Comparison of ENCODE assay signal across 8 mouse cellular contexts in the genomic region with DNA sequence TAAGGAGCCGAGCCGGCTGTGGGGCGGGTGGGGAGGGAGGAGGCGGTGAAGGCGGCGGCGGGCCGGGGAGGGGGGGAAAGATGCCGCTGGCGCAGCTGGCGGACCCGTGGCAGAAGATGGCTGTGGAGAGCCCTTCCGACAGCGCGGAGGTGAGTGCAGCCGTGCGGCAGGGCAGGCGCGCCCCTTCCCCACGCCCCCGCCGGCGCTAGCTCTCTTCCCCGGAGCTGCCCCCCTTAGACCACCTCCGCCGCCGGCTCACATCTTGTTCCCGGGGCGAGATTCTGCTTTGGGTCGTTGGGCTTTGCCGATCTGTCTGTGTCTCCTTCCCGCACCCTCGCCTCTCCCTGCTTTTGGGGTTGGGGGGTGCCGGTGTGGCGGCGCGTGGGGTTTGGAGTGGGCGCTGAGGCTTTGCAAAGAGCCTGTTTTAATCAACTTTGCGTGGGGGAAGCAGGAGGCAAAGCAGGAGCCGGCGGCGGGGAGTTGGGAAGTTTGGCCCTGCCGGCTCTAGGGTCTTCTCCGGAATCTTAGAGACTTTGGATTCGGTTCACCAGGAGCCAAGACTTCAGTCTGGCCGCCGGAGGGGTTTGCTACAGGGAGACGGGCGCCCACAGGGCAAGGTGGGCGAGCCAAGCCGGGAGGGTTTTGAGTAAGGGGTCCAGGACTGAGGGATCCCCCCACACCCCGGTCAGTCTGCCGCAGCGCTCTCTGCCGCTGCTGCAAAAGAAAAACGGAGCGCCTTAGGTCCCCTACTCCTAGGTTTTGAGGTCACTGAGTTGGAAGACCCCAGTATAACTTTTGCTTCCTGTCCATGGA. TPM values are rescaled to one million over a fixed set of nuclear protein-coding genes. Genes with fewer than 3 reads are reported as not detected.
DNase-seq lines count a peak whose midpoint lies in the region; ATAC-seq lines count a peak whose summit lies in the region.

No protein-coding gene starts in this region.

- peak; percentile 18 for ATAC-seq in heart, embryonic 11.5 days (replicated peaks; ENCODE audit: insufficient number of reproducible peaks, low FRiP score, low TSS enrichment)

- peak overlapping the region; percentile 66 for H3K4me2 ChIP-seq in heart, embryonic 11.5 days

- H3K27me3 ChIP-seq in heart, embryonic 11.5 days (ENCODE audit: control insufficient read depth, insufficient read depth, low read length): peaks cover 3% of the 10 kb centered on the region; the same call in 1 of the 2 replicates
- H3K27me3 ChIP-seq in midbrain, embryonic 10.5 days (ENCODE audit: low read depth, poor library complexity, severe bottlenecking): peaks cover 39% of the 10 kb centered on the region

- peak overlapping the region; percentile 84 for H3K27ac ChIP-seq in heart, embryonic 11.5 days (ENCODE audit: low read depth, low read length)
- peak overlapping the region; percentile 90 for H3K27ac ChIP-seq in midbrain, embryonic 10.5 days (replicated peaks)

- H3K9ac ChIP-seq in heart, embryonic 11.5 days (ENCODE audit: low read depth, low read length): peak overlapping the region; percentile 83

- peak; percentile 24 for DNase-seq in cerebellum, adult 11 months
- no peak for DNase-seq in cerebellum, postnatal 10 days
- peak; percentile 14 for DNase-seq in ES-CJ7 (ENCODE audit: low read depth, low spot score)
- peak; percentile 22 for DNase-seq in embryo, embryonic 10.5 days (ENCODE audit: low spot score)
- peak; percentile 2 to 56 for DNase-seq in kidney, postnatal 25 days
- peak; percentile 44 for DNase-seq in midbrain, embryonic 10.5 days (ENCODE audit: low spot score)
- peak; percentile 3 to 14 for DNase-seq in spleen, postnatal 36 days (ENCODE audit: low spot score in 2 of 2)

- 17% methylated on average over 47 of the region's 57 CpGs for WGBS in heart, embryonic 11.5 days (ENCODE audit: insufficient replicate concordance)
- WGBS in midbrain, embryonic 10.5 days: 20% methylated on average over 57 of the region's 57 CpGs

- H3K4me3 ChIP-seq in heart, embryonic 11.5 days (ENCODE audit: low read depth, low read length): peak overlapping the region; percentile 59
- peak overlapping the region; percentile 76 for H3K4me3 ChIP-seq in midbrain, embryonic 10.5 days

- no peaks in the 10 kb centered on the region for H3K4me1 ChIP-seq in heart, embryonic 11.5 days (ENCODE audit: control insufficient read depth, insufficient read depth, low read length)
- peaks cover 7% of the 10 kb centered on the region for H3K4me1 ChIP-seq in midbrain, embryonic 10.5 days

- H3K36me3 ChIP-seq in heart, embryonic 11.5 days (ENCODE audit: control insufficient read depth, insufficient read depth, low read length): no peaks in the 10 kb centered on the region
- no peaks in the 10 kb centered on the region for H3K36me3 ChIP-seq in midbrain, embryonic 10.5 days

- no peaks in the 10 kb centered on the region for H3K9me3 ChIP-seq in heart, embryonic 11.5 days (replicated peaks; ENCODE audit: control insufficient read depth, low read length)
- H3K9me3 ChIP-seq in midbrain, embryonic 10.5 days (replicated peaks): 0 out of 2 replicates have a peak, but pooled peaks cover 7% of the 10 kb centered on the region

RNA-seq across cellular contexts. Expression of gene Rps6ka3, which starts 46.1 kb away (rescaled TPM):
- 5.4 and 7.6 TPM in 2 replicates for polyA plus RNA-seq in heart, embryonic 11.5 days (2014; fragmentation: Nextera tagmentation; extraction: Ambion mirVana)
- polyA plus RNA-seq in midbrain, embryonic 10.5 days (2016; fragmentation: Nextera tagmentation; extraction: Ambion mirVana): 4.8 and 5.4 TPM in 2 replicates

Comparison
In these comparisons a context has a peak if more than half of its experiments do, and no peak if none do; other contexts are left out.
1. DNase-seq: peak in cerebellum, adult 11 months (single experiment), ES-CJ7 (single experiment), embryo, embryonic 10.5 days (single experiment), kidney, postnatal 25 days (2 of 2), midbrain, embryonic 10.5 days (single experiment) and spleen, postnatal 36 days (2 of 2); none in cerebellum, postnatal 10 days (0 of 2).